Mouse (Mus musculus) megakaryocyte, embryonic 14.5 days (primary cell): ENCODE results near the gene Kcnk13.

Experiments
- FLI1 ChIP-seq: IDR thresholded peaks from 2 replicates; pipeline ENCODE4 v1.6.1; 2012; ENCODE audit warnings: low read length, inconsistent platforms, mixed read lengths
- GATA1 ChIP-seq: IDR thresholded peaks from 3 replicates; pipeline ENCODE4 v1.6.1; 2012; ENCODE audit warnings: mixed read lengths, low read length, inconsistent platforms, borderline replicate concordance

DNA sequence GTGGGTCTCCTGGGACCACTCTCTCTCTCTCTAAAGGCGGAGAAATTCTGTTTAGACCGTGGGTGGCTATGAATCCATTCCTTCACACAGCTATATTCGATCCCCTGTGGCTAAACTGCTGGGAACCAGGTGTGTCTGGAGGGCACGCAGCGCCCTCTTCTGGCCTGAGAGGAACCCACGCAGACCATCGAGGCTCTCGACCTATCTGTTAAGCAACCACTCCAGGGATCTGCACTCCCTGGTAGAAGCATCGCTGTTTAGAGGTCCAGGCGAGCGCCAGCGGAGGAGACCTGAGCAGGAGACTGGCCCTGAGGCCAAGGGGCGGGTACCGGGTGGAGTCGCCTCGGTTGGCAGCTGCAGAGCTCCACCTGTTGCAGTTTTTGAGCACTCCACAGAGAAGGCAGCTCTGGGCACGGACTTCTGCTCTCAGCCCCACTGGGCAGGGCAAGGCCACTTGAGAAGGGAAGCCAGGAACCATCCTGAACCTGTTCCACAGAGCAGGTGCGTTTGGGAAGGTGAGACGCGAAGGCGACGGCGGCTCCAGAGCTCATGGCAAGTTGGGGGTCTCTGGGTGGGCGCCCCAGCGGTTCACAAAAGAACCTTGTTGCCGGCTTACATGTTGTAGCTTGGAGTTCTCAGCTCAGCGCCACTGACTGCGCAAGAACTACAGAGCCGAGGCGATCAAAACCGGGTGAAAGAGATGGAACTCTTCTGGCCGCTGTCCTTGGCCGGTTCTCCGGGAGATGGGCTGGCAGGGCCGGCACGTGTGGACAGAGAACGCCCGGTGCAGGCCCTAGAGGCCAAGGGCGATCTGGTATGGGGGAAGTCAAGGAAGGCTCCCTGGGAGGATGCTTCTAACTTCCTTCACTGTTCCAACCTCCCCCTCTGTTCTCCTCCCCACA lies at the start of gene Kcnk13:
- no peak for TF ChIP-seq GATA1
- no peak for TF ChIP-seq FLI1
